Mouse (Mus musculus): ENCODE results near the gene Stx5a. TPM values are rescaled to one million over a fixed set of nuclear protein-coding genes. Genes with fewer than 3 reads are reported as not detected.

The Stx5a gene
- polyA plus RNA-seq, 1 experiment from 2014 or later = 87.8 TPM

DNA sequence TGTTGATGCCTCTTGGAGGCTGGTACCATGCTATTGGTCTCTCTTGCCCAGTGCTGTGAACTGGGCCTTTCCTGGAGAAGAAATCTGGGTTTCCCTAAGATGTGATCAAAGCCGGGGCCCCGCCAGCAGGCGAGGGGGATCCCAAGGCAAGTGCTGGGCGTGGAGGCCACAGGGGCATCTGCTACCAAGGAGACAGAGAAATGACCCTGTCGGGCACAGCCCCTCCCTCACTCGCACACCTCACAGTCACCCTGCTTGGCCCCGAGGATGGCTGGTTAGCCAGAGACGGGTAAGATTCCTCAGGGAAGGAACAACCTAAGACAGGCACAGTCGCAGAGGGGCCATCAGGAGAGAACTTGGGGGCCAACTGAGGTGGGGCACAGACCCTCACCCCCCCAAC lies 24.3 kb downstream of the Stx5a start:
- no peak overlapping the region; the same call in 1 of the 2 replicates for H3K4me3 ChIP-seq
- no peak for DNase-seq (ENCODE audit: extremely low spot score, low spot score)
- H3K27ac ChIP-seq = no peak overlapping the region
- H3K27me3 ChIP-seq (ENCODE audit: poor library complexity, severe bottlenecking) = no peaks in the 10 kb centered on the region
- H3K36me3 ChIP-seq (replicated peaks) = peaks cover 100% of the 10 kb centered on the region
- WGBS = 93% methylated on average over 9 of the region's 9 CpGs
- H3K4me1 ChIP-seq = peaks cover 4% of the 10 kb centered on the region
- peaks cover 16% of the 10 kb centered on the region for H3K9me3 ChIP-seq

DNA sequence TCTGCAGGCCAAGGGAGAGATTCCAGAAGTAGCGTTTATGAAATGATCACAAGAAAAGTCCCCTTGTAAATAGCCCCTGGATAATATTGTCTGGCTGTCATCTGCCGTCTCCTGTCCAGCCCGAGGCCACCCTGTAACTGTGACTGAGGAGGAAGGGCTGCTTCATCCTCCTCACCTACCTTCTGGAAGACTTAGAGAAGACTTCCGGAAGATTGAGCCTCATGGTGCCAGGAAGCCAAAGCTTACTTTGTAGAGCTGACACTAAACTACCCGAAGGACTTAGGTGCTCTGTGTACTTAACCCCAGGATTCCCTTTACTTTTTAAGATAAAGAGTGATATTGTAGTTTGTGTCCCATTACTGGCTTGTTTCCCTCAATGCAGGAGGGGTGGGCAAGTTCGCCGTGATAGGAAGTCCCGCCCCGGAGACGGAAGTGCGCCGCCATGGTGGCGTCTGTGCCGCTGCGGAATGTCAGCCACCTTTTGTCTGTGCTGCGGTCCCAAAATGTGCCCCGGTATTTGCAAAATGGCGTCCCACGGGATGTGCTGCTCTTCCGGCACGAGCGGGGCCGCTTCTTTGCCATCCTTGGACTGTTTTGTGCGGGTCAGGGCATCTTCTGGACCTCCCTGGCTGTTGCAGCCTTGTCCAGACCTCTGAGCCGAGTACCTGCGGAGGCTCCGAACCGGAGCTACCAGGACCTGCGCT lies 29.5 kb downstream of the Stx5a start, which contains the start of gene Tmem223:
Tmem223 (plus strand) TSS at position 430 of the 704 bp plus-strand sequence.
- Histone ChIP-seq H3K27ac (peak within 1 kb of the TSS; percentile 98), H3K4me3 (peak within 1 kb of the TSS; percentile 89), H3K36me3 (replicated peaks) (peaks cover 79% of the 10 kb centered on the region), H3K9me3 (peaks cover 2% of the 10 kb centered on the region), H3K27me3 (ENCODE audit: poor library complexity, severe bottlenecking) (no peaks in the 10 kb centered on the region), H3K4me1 (peaks cover 50% of the 10 kb centered on the region)
- 23% methylated on average over 29 of the region's 29 CpGs for WGBS
- peak; percentile 83 for DNase-seq (ENCODE audit: extremely low spot score, low spot score)

DNA sequence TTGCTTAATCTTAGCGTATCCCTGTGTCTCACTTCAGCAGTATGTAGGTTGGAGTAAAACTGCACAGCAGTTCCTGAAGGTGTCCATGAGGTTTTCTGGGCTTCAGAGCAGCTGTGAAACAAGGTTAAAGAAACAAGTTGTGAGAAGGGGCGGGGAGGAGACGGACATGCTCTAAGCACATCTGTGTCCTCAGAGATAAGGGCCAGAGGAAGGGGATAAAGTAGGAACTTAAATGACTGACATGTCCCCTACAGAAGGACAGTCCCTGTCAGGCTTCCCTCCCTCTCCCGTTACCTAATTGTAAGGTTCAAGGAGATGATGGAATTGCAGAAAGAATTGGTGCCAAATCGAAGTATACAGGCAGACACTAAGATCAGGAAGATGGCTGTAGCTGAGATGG lies 31.8 kb downstream of the Stx5a start:
- peak overlapping the region; percentile 88 for H3K4me3 ChIP-seq
- peak overlapping the region; percentile 98 for H3K27ac ChIP-seq
- H3K4me1 ChIP-seq = peaks cover 52% of the 10 kb centered on the region
- H3K36me3 ChIP-seq (replicated peaks) = peaks cover 73% of the 10 kb centered on the region
- H3K27me3 ChIP-seq (ENCODE audit: poor library complexity, severe bottlenecking) = no peaks in the 10 kb centered on the region
- H3K9me3 ChIP-seq = no peaks in the 10 kb centered on the region
- WGBS = 81% methylated on average over 5 of the region's 5 CpGs
- peak; percentile 25 for DNase-seq (ENCODE audit: extremely low spot score, low spot score)

DNA sequence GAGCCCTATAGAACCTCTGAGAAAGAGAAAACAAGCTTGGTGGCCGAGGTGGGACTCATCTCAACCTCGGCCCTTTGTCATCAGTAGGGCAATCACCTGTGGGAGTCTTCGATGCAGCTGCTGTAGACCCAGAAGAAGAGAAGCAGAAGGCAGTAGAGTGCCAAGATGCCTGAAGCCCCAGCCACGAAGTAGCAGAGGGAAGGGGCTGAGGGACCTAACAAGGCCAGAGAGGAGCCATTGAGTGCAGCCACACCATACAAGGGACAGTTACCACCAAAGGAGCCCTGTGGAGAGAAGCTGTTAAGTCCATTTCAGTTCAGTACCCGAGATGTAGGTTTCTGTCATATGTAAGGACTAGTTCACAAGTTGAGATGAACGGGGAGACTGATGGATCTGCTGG lies 32.2 kb downstream of the Stx5a start:
- H3K36me3 ChIP-seq (replicated peaks) = peaks cover 73% of the 10 kb centered on the region
- DNase-seq (ENCODE audit: extremely low spot score, low spot score) = no peak
- WGBS = 69% methylated on average over 6 of the region's 6 CpGs

DNA sequence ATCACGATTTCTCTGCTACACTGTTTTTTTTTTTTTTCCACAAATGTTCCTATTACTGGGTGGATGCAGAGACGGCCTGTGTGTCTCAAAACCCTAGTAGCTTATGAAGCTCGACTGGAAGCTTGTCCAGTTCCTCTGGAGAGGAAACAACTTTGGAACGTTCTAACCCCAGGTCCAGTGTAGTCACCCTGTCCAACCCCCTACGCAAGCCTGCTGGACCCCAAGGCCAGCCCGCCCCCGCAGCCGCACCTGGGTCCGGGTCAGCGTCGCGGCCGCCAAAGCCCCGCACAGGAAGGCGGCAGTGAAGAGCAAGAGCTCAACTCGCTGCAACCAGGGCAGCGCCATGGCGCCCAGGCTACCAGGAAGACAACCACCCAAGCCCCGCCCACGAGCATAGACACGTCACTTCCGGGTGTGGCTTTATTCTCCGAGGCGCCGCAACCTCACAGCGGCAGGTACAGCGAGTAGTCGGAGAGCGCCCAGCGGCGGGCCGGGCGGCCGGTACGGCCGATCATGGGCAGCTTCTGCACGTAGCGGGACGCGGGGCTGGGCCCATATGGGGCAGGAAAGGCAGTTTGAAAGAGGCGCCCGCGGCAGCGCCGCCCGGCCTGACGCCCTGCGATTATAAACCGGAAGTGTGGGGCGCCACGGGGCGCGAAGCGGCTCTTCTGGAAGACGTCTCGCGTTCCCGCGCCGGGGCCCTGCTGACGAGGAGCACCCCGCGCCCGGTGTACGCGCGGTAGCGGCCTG lies 33.0 kb downstream of the Stx5a start, which contains the start of gene Tmem179b:
Tmem179b (minus strand) TSS at position 382 of the 750 bp plus-strand sequence.
- H3K27me3 ChIP-seq (ENCODE audit: poor library complexity, severe bottlenecking) = no peaks in the 10 kb centered on the region
- H3K27ac ChIP-seq = peak within 1 kb of the TSS; percentile 98
- no peaks in the 10 kb centered on the region for H3K9me3 ChIP-seq
- H3K4me1 ChIP-seq = peaks cover 52% of the 10 kb centered on the region
- peak; percentile 97 for DNase-seq (ENCODE audit: extremely low spot score, low spot score)
- WGBS = under 1% methylated on average over 68 of the region's 68 CpGs
- peak within 1 kb of the TSS; percentile 88 for H3K4me3 ChIP-seq
- H3K36me3 ChIP-seq (replicated peaks) = peaks cover 72% of the 10 kb centered on the region

More for the DNA sequence above, 32.2 kb downstream of the Stx5a start:
- no peaks in the 10 kb centered on the region for H3K9me3 ChIP-seq
- H3K27me3 ChIP-seq (ENCODE audit: poor library complexity, severe bottlenecking) = no peaks in the 10 kb centered on the region
- peaks cover 52% of the 10 kb centered on the region for H3K4me1 ChIP-seq
- H3K27ac ChIP-seq = peak overlapping the region; percentile 98
- H3K4me3 ChIP-seq = peak overlapping the region; percentile 88

DNA sequence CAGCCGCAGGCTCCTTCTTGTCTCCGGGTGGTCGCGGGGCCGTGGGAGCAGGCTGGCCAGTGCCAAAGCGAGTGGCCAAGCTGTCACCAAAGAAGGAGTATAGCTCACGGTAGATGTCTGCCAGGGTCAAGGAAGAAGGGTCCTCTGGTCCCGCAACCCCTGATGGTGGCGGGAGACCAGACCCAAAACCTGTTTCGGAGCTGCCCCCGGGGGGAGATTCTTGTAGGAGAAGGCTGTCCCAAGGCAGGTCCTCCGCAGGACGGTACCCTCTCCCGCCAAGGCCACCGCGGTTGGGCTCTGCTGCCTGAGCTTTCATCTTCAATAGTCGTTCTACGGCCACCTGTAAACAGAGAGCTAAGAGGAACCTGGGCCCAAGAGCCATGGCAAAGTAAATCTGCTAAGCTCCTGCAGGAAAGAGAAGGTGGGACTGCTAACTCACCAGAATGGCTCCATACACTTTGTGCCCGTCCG lies 33.8 kb downstream of the Stx5a start:
- WGBS = 8% methylated on average over 20 of the region's 20 CpGs
- Histone ChIP-seq H3K4me1 (peaks cover 52% of the 10 kb centered on the region), H3K4me3 (peak overlapping the region; percentile 88), H3K27ac (peak overlapping the region; percentile 98), H3K36me3 (replicated peaks) (peaks cover 70% of the 10 kb centered on the region), H3K27me3 (ENCODE audit: poor library complexity, severe bottlenecking) (no peaks in the 10 kb centered on the region), H3K9me3 (no peaks in the 10 kb centered on the region)
- DNase-seq (ENCODE audit: extremely low spot score, low spot score) = peak; percentile 31

DNA sequence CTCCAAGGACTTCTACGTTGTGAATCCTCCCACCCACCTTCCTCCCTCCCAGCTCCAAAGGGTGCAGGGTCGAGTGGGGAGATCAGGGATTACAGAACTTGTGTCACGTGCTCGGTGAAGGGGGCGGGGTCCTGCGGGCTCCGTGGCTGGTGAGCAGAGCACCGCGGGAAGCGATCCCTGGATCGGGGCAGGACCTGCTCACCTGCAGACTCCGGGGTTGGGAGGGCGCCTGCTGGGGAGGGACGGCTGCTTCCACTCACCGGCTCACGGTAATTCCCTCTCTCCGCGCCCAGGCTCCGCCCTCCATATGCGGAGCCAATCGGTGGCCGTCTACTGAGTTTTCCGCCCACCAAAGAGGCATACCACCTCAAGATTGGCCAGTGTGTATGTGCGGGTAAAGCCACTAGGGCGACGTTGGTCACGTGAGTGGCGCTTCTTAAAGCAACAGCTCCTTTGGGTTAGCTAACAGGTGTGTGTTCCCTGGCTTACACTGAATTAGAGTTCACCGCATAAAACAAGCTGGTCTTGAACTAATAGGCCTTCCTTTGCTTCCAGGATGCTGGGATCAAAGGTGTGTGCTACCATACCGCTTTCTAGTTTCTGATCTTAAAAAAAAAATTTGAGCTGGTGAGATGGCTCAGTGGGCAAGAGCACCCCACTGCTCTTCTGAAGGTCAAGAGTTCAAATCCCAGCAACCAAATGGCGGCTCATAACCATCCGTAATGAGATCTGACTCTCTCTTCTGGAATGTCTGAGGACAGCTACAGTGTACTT lies 45.0 kb downstream of the Stx5a start, which contains the start of gene Taf6l:
Taf6l (minus strand) TSS at position 410 of the 774 bp plus-strand sequence.
- Histone ChIP-seq H3K27ac (peak within 1 kb of the TSS; percentile 89), H3K4me3 (peak within 1 kb of the TSS; percentile 73), H3K27me3 (ENCODE audit: poor library complexity, severe bottlenecking) (no peaks in the 10 kb centered on the region), H3K9me3 (no peaks in the 10 kb centered on the region), H3K4me1 (peaks cover 25% of the 10 kb centered on the region), H3K36me3 (replicated peaks) (peaks cover 43% of the 10 kb centered on the region)
- WGBS = 1% methylated on average over 32 of the region's 32 CpGs
- peak; percentile 90 for DNase-seq (ENCODE audit: extremely low spot score, low spot score)

DNA sequence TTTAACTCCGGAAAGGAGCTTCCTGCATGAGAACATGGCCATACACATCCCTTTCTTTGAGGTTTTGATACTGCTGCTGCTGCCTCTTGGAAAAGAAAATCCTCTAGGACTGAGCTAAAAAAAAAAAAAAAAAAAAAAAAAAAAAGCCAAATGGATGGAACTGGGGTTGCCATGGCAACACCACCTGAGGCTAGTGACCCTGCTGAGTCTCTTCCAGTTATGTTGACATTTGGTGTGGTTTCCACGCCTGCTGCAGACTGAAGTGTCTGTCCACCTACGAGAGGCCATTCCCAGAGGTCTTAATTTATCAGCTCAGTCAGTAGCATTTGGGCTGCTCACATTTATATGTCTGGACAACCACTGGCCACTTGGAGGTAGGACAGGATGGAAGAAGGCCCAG lies 47.3 kb downstream of the Stx5a start:
- peaks cover 40% of the 10 kb centered on the region for H3K36me3 ChIP-seq (replicated peaks)
- H3K9me3 ChIP-seq = no peaks in the 10 kb centered on the region
- H3K4me1 ChIP-seq = peaks cover 25% of the 10 kb centered on the region
- no peak overlapping the region for H3K4me3 ChIP-seq
- H3K27ac ChIP-seq = peak overlapping the region; percentile 40; the same call in 1 of the 2 replicates
- no peaks in the 10 kb centered on the region for H3K27me3 ChIP-seq (ENCODE audit: poor library complexity, severe bottlenecking)
- peak; percentile 21 for DNase-seq (ENCODE audit: extremely low spot score, low spot score)
- WGBS = 21% methylated on average over 3 of the region's 3 CpGs

DNA sequence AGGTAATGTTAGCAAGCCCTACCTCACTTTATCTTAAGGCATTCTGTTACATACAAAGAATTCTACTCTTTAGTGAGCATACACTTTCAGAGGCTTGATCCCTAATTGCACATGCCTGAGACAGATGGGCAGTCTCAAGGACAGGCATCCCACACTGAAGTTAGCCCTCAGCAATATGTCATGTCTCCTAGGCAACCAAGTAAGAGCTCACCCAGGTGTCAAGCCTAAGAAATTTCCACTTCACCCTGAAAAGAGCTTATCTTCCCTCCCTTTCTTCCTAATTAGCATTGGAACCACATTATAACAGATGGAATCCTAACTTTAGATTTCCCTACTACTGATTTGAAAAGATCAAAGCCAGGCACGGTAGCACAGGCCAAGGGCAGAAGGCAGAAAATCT lies 48.0 kb downstream of the Stx5a start:
- Histone ChIP-seq H3K27me3 (ENCODE audit: poor library complexity, severe bottlenecking) (no peaks in the 10 kb centered on the region), H3K9me3 (no peaks in the 10 kb centered on the region), H3K4me1 (peaks cover 25% of the 10 kb centered on the region), H3K4me3 (no peak overlapping the region), H3K27ac (peak overlapping the region; percentile 40; the same call in 1 of the 2 replicates), H3K36me3 (replicated peaks) (peaks cover 40% of the 10 kb centered on the region)
- no peak for DNase-seq (ENCODE audit: extremely low spot score, low spot score)
- 61% methylated on average over 1 of the region's 1 CpGs for WGBS

DNA sequence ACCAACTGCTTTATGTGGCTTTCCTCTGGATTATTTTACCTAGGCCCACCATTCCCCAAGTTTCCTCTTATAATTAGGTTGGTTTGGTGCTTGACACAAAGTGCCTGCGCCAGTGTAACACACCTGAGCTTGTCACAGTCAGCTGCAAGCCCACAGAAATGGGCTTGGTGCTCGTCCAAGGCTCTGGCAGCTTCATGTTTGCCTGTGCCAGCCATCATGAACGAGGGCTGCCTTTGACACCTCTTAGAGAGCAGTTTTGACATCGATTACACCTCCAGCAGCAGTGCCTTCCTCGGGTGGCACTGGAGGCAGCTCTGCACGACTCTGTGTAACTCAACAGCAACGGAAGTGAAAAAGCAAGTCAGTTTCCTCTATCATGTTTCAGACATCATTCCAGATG lies 49.0 kb downstream of the Stx5a start:
- no peak for DNase-seq (ENCODE audit: extremely low spot score, low spot score)
- 88% methylated on average over 7 of the region's 7 CpGs for WGBS
- no peak overlapping the region for H3K27ac ChIP-seq

DNA sequence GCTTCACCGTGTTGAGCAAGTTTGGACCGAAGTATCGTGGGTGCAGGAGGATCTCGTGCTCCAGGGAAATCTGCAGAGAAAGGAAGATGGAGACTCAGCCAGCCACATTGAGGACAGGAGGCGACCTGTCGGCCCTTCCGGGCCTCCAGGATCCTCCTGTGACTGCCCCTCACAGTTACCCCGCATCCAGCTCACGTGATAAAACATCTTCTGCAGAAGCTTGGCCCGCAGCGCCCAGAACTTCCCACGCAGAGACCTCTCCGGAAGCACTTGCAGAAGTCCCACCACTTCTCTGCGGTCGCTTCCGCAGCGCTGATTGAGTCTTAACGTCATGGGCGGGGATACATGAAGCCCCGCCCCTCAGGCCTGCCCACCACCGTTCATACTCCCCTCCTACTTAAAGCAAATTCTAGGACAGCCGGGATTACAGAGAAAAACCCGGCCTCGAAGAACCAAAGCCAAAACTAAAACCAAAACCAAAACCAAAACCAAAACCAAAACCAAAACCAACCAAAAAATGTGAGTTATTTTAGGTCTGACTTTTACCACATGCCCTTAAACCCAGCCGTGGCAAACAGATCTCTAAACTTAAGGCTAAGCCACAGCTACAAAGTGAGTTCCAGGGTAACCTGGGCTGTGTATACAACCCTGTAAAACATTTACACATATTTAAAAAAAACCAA lies 57.2 kb downstream of the Stx5a start, which contains the start of gene Polr2g:
Polr2g (minus strand) TSS at position 314 of the 683 bp plus-strand sequence.
- peak within 1 kb of the TSS; percentile 87 for H3K27ac ChIP-seq
- WGBS = 2% methylated on average over 25 of the region's 25 CpGs
- H3K27me3 ChIP-seq (ENCODE audit: poor library complexity, severe bottlenecking) = no peaks in the 10 kb centered on the region

More for the DNA sequence above, 49.0 kb downstream of the Stx5a start:
- H3K9me3 ChIP-seq = no peaks in the 10 kb centered on the region
- peaks cover 22% of the 10 kb centered on the region for H3K4me1 ChIP-seq
- no peaks in the 10 kb centered on the region for H3K27me3 ChIP-seq (ENCODE audit: poor library complexity, severe bottlenecking)
- H3K4me3 ChIP-seq = no peak overlapping the region
- H3K36me3 ChIP-seq (replicated peaks) = peaks cover 44% of the 10 kb centered on the region

DNA sequence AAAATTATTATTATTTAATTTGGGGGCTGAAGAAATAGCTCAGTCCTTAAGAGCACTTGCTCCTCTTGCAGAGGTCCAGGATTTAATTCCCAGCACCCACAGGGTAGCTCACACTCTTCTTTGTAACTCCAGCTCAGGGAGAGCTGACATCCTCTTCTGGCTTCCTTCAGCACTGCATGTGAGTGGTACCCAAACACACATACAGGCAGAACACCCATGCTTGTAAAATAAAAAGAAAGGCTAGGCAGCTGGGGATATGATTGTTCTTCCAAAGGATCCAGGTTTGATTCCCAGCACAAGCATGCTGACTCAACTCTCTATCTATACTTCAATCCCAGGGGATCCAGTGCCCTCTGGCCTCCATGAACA lies 57.7 kb downstream of the Stx5a start:
- no peak for DNase-seq (ENCODE audit: extremely low spot score, low spot score)
- H3K36me3 ChIP-seq (replicated peaks) = peaks cover 35% of the 10 kb centered on the region
- H3K27me3 ChIP-seq (ENCODE audit: poor library complexity, severe bottlenecking) = no peaks in the 10 kb centered on the region
- H3K9me3 ChIP-seq = no peaks in the 10 kb centered on the region
- H3K27ac ChIP-seq = no peak overlapping the region
- peaks cover 32% of the 10 kb centered on the region for H3K4me1 ChIP-seq
- H3K4me3 ChIP-seq = peak overlapping the region; percentile 76

More for the DNA sequence above, 57.2 kb downstream of the Stx5a start, which contains the start of gene Polr2g:
- peaks cover 27% of the 10 kb centered on the region for H3K4me1 ChIP-seq
- H3K36me3 ChIP-seq (replicated peaks) = peaks cover 35% of the 10 kb centered on the region
- DNase-seq (ENCODE audit: extremely low spot score, low spot score) = peak; percentile 85
- H3K4me3 ChIP-seq = peak within 1 kb of the TSS; percentile 76
- no peaks in the 10 kb centered on the region for H3K9me3 ChIP-seq
